Mouse (Mus musculus) liver, adult 2 months (tissue): Measurements from ENCODE around the gene Hbq1b.

Experiments used
- CTCF ChIP-seq: fragments of 200-500 bp; IDR thresholded peaks from 2 replicates; pipeline ENCODE4 v1.5.1; 2011; ENCODE audit warnings: low read depth, low read length, control low read depth
- POLR2A ChIP-seq: fragments of 200-500 bp; IDR thresholded peaks from 2 replicates; pipeline ENCODE4 v1.6.1; 2011; ENCODE audit warnings: low read length, control low read depth; ENCODE audit not compliant: insufficient read depth; ENCODE audit errors: extremely low read depth

GRCm38 (mm10) chr11:32309446-32309845, 22.7 kb downstream of the Hbq1b start:
- TF ChIP-seq CTCF = no peak
- TF ChIP-seq POLR2A = no peak
